Mouse (Mus musculus): ENCODE results near the gene Npcd.

DNA sequence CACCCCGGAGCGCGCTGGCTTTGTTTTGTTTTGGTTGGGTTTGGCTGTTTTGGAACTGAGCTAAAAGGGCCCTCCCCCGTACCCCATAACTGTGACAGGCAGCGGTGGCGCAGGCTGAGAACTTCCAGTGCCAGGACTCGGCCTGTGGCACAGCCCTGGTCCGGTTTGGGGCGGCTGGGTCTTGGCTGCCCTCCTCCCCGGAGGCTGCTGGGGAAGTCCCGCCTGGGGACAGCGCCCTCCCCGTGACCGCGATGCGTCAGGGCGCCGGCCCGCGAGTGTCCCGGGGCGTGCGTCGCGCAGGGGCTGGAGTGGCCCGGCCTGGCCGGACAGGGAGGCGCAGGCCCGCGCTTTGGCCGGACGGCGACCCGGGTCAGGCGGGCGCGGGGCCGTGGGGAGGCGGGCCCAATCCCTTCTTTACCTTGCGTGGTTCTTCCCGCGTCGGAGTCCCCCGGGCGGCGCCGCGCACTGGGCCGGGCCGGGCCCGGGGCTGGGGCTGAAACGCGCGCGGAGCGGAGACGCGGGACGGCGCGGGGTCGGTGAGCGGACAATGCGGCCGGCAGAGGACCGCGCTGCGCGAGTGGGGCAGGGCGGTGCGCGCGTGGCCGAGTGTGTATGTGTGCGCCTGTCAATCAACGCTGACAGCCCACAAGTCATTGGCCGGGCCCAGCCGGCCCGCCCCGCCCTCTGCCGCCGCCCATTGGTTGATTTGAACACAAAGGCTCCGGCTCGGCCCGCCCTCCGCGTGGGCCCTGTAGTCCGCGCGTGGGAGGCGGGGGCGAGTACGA, 91.9 kb downstream of the Npcd start, which contains the start of gene Sun2:
- no peak for TF ChIP-seq POLR2A (IDR thresholded peaks at IDR 0.05; ENCODE audit: extremely low read depth, insufficient read depth, low read length)
- TF ChIP-seq CTCF (IDR thresholded peaks at IDR 0.05; ENCODE audit: extremely low read depth, insufficient read depth, low read length), result no peak

All from cortical plate, adult 2 months (tissue).